Mouse (Mus musculus): ENCODE results near the gene Itprid1.

- TF ChIP-seq GATA1 (IDR thresholded peaks at IDR 0.05; ENCODE audit: borderline replicate concordance, low read length), result no peak
- no peak for TF ChIP-seq FLI1 (IDR thresholded peaks at IDR 0.05; ENCODE audit: low read length)
These were observed 136.3 kb downstream of the Itprid1 start for GRCm38 (mm10) chr6:55972998-55973397.
